In genomic region chr1:124044925-124045640, GRCm38 (mm10) we compare ENCODE assay signal across 9 mouse cellular contexts. TPM values are rescaled to one million over a fixed set of nuclear protein-coding genes. Genes with fewer than 3 reads are reported as not detected.
DNase-seq lines count a peak whose midpoint lies in the region; ATAC-seq and TF ChIP-seq lines count a peak whose summit lies in the region.
"Had no signal": no experiment of that assay in that cellular context is flagged by ENCODE, and none has a peak within 500 bp of the region (broad histone marks: within the 10 kb centered on the region; RNA-seq: fewer than 3 reads in every experiment).

TSS of gene Dpp10 (minus strand) at chr1:124045559.

- TF ChIP-seq POLR2A in limb, embryonic 14.5 days (IDR thresholded peaks at IDR 0.05; ENCODE audit: borderline replicate concordance, extremely low read depth, insufficient read depth, insufficient read length), result no peak

- WGBS in kidney, postnatal 0 days, result 0% methylated on average over 29 of the region's 38 CpGs
- 1% methylated on average over 37 of the region's 38 CpGs for WGBS in hindbrain, embryonic 10.5 days
- 2% methylated on average over 26 of the region's 38 CpGs for WGBS in limb, embryonic 14.5 days

- H3K9ac ChIP-seq in kidney, postnatal 0 days (ENCODE audit: low read depth, low read length), result 0 out of 2 replicates have a peak within 1 kb of the TSS, but pooled peaks have one; percentile 18
- H3K9ac ChIP-seq in limb, embryonic 14.5 days (ENCODE audit: low read depth, low read length, severe bottlenecking), result 0 out of 2 replicates have a peak within 1 kb of the TSS, but pooled peaks have one; percentile 25

- H3K27ac ChIP-seq in kidney, postnatal 0 days, result no peak within 1 kb of the TSS
- H3K27ac ChIP-seq in hindbrain, embryonic 10.5 days, result peak within 1 kb of the TSS; percentile 62; the same call in 1 of the 2 replicates
- H3K27ac ChIP-seq in limb, embryonic 14.5 days (replicated peaks; ENCODE audit: low read depth, low read length), result no peak within 1 kb of the TSS

- no peaks in the 10 kb centered on the region for H3K9me3 ChIP-seq in kidney, postnatal 0 days (replicated peaks; ENCODE audit: low read length)
- H3K9me3 ChIP-seq in hindbrain, embryonic 10.5 days, result no peaks in the 10 kb centered on the region
- no peaks in the 10 kb centered on the region for H3K9me3 ChIP-seq in limb, embryonic 14.5 days (ENCODE audit: control insufficient read depth, low read length)

- H3K4me2 ChIP-seq in kidney, postnatal 0 days (ENCODE audit: low read length), result peak within 1 kb of the TSS; percentile 93
- peak within 1 kb of the TSS; percentile 81 for H3K4me2 ChIP-seq in limb, embryonic 14.5 days (replicated peaks; ENCODE audit: low read depth, low read length, severe bottlenecking)

- no peaks in the 10 kb centered on the region for H3K36me3 ChIP-seq in kidney, postnatal 0 days (ENCODE audit: insufficient read depth, low read length)
- H3K36me3 ChIP-seq in hindbrain, embryonic 10.5 days, result no peaks in the 10 kb centered on the region
- H3K36me3 ChIP-seq in limb, embryonic 14.5 days (ENCODE audit: control insufficient read depth, insufficient read depth, low read length), result no peaks in the 10 kb centered on the region

- TF ChIP-seq CTCF in kidney, postnatal 0 days (IDR thresholded peaks at IDR 0.05; ENCODE audit: low read depth), result no peak

- peak; percentile 52 for ATAC-seq in kidney, postnatal 0 days (replicated peaks; ENCODE audit: low FRiP score, low read depth)
- ATAC-seq in limb, embryonic 14.5 days (ENCODE audit: low FRiP score, low read depth), result no peak
- ATAC-seq: Patski had no signal

- H3K4me3 ChIP-seq in kidney, postnatal 0 days (replicated peaks; ENCODE audit: low read depth, low read length), result peak within 1 kb of the TSS; percentile 52
- peak within 1 kb of the TSS; percentile 69 for H3K4me3 ChIP-seq in hindbrain, embryonic 10.5 days
- peak within 1 kb of the TSS; percentile 39 for H3K4me3 ChIP-seq in limb, embryonic 14.5 days (replicated peaks; ENCODE audit: low read length)

- no peak for DNase-seq in kidney, postnatal 0 days (ENCODE audit: low spot score)
- no peak for DNase-seq in kidney, adult 18-20 months
- peak; percentile 67 for DNase-seq in cerebellum, adult 9-11 months
- DNase-seq in hindbrain, embryonic 10.5 days (ENCODE audit: low spot score), result peak; percentile 31
- DNase-seq in limb, embryonic 14.5 days (ENCODE audit: low spot score), result no peak
- DNase-seq in right cerebral cortex, postnatal 10 days (ENCODE audit: low spot score in 2 of 2), result peak; percentile 66 to 70
- no peak for DNase-seq in urinary bladder, postnatal 10 days (ENCODE audit: low spot score)
- no peak for DNase-seq in heart, adult 18-20 months

- peaks cover 5% of the 10 kb centered on the region; the same call in 1 of the 2 replicates for H3K4me1 ChIP-seq in kidney, postnatal 0 days (replicated peaks; ENCODE audit: insufficient read depth, low read length)
- peaks cover 14% of the 10 kb centered on the region for H3K4me1 ChIP-seq in hindbrain, embryonic 10.5 days (replicated peaks)
- H3K4me1 ChIP-seq in limb, embryonic 14.5 days (ENCODE audit: control insufficient read depth, insufficient read depth, low read length), result no peaks in the 10 kb centered on the region

- H3K27me3 ChIP-seq in kidney, postnatal 0 days (ENCODE audit: insufficient read depth, low read length), result peaks cover 38% of the 10 kb centered on the region
- peaks cover 44% of the 10 kb centered on the region for H3K27me3 ChIP-seq in hindbrain, embryonic 10.5 days (ENCODE audit: insufficient read depth, poor library complexity, severe bottlenecking)
- peaks cover 39% of the 10 kb centered on the region for H3K27me3 ChIP-seq in limb, embryonic 14.5 days (ENCODE audit: control insufficient read depth, insufficient read depth, low read length)

RNA-seq across cellular contexts. Expression of gene Dpp10, which starts in this region (rescaled TPM):
- 0.91 and 0.99 TPM in 2 replicates for polyA plus RNA-seq in kidney, postnatal 0 days (2015; fragmentation: Nextera tagmentation; extraction: Ambion mirVana)
- polyA plus RNA-seq in hindbrain, embryonic 10.5 days (2016; fragmentation: Nextera tagmentation; extraction: Ambion mirVana), result 0.07 and 0.17 TPM in 2 replicates
- polyA plus RNA-seq in limb, embryonic 14.5 days (2012; rRNA removed), result 0.36 and 0.82 TPM in 2 replicates
- 0.43 and 1.2 TPM in 2 replicates for polyA plus RNA-seq in limb, embryonic 14.5 days (2014; fragmentation: Nextera tagmentation; extraction: Ambion mirVana)
- total RNA-seq in heart, adult 18-20 months (2021), result not detected

Comparison
In these comparisons a context has a peak if more than half of its experiments do, and no peak if none do; other contexts are left out.
1. Peak in ATAC-seq, H3K4me3 ChIP-seq, H3K9ac ChIP-seq and H3K4me2 ChIP-seq in kidney, postnatal 0 days; RNA of the gene not detected or under 1 TPM.
2. Peak in DNase-seq, H3K4me3 ChIP-seq and H3K27ac ChIP-seq in hindbrain, embryonic 10.5 days; RNA of the gene not detected or under 1 TPM.
3. DNase-seq: peak in cerebellum, adult 9-11 months (single experiment) and right cerebral cortex, postnatal 10 days (2 of 2); none in kidney, postnatal 0 days (single experiment), kidney, adult 18-20 months (single experiment), limb, embryonic 14.5 days (single experiment), urinary bladder, postnatal 10 days (single experiment) and heart, adult 18-20 months (0 of 2).
4. Peak in every context shown above with its lines, with median percentiles within 50 percentile points of each other: H3K4me3 ChIP-seq.